Mouse (Mus musculus): ENCODE results near the gene Zdhhc23.
A peak's percentile ranks its signal among the peaks of the same experiment; 100 is the strongest.

The Zdhhc23 gene

GRCm38 (mm10) chr16:43979328-43980109, at the start of gene Zdhhc23:
Gene Zdhhc23 (minus strand): TSS chr16:43979791.
- DNase-seq (ENCODE audit: low spot score) = peak; percentile 15

GRCm38 (mm10) chr16:44029273-44029672, 49.7 kb upstream of the Zdhhc23 start:
- no peak for DNase-seq (ENCODE audit: low spot score)

- DNase-seq (ENCODE audit: low spot score) = no peak
Observed at GRCm38 (mm10) chr16:44026822-44027221, 47.2 kb upstream of the Zdhhc23 start.

- DNase-seq (ENCODE audit: low spot score) = no peak
Observed at GRCm38 (mm10) chr16:44026210-44026609, 46.6 kb upstream of the Zdhhc23 start.

GRCm38 (mm10) chr16:44018986-44019548, 39.5 kb upstream of the Zdhhc23 start:
- DNase-seq (ENCODE audit: low spot score) = no peak

- DNase-seq (ENCODE audit: low spot score) = no peak
Observed at GRCm38 (mm10) chr16:44018372-44018771, 38.8 kb upstream of the Zdhhc23 start.

GRCm38 (mm10) chr16:44017707-44018106, 38.1 kb upstream of the Zdhhc23 start:
- DNase-seq (ENCODE audit: low spot score) = no peak

GRCm38 (mm10) chr16:44016164-44016563, 36.6 kb upstream of the Zdhhc23 start:
- peak; percentile 53 for DNase-seq (ENCODE audit: low spot score)

GRCm38 (mm10) chr16:44015416-44016158, 36.0 kb upstream of the Zdhhc23 start:
- no peak for DNase-seq (ENCODE audit: low spot score)

- DNase-seq (ENCODE audit: low spot score) = no peak
Observed at GRCm38 (mm10) chr16:44011010-44011409, 31.4 kb upstream of the Zdhhc23 start.

GRCm38 (mm10) chr16:44002086-44002485, 22.5 kb upstream of the Zdhhc23 start:
- DNase-seq (ENCODE audit: low spot score) = peak; percentile 20

- no peak for DNase-seq (ENCODE audit: low spot score)
Observed at GRCm38 (mm10) chr16:43999541-43999940, 19.9 kb upstream of the Zdhhc23 start.

GRCm38 (mm10) chr16:43999111-43999510, 19.5 kb upstream of the Zdhhc23 start:
- no peak for DNase-seq (ENCODE audit: low spot score)

- no peak for DNase-seq (ENCODE audit: low spot score)
Observed at GRCm38 (mm10) chr16:43994623-43995022, 15.0 kb upstream of the Zdhhc23 start.

- no peak for DNase-seq (ENCODE audit: low spot score)
Observed at GRCm38 (mm10) chr16:43986299-43986698, 6.7 kb upstream of the Zdhhc23 start.

- DNase-seq (ENCODE audit: low spot score) = no peak
Observed at GRCm38 (mm10) chr16:43980110-43980609, 569 bp upstream of the Zdhhc23 start.

- peak; percentile 57 for DNase-seq (ENCODE audit: low spot score)
Observed at GRCm38 (mm10) chr16:43979010-43979327, 622 bp downstream of the Zdhhc23 start.

GRCm38 (mm10) chr16:43973606-43974220, 5.9 kb downstream of the Zdhhc23 start:
- DNase-seq (ENCODE audit: low spot score) = no peak

GRCm38 (mm10) chr16:43973147-43973546, 6.4 kb downstream of the Zdhhc23 start:
- DNase-seq (ENCODE audit: low spot score) = no peak

- DNase-seq (ENCODE audit: low spot score) = no peak
Observed at GRCm38 (mm10) chr16:43972391-43972790, 7.2 kb downstream of the Zdhhc23 start.

GRCm38 (mm10) chr16:43971741-43972140, 7.8 kb downstream of the Zdhhc23 start:
- DNase-seq (ENCODE audit: low spot score) = no peak

GRCm38 (mm10) chr16:43971189-43971588, 8.4 kb downstream of the Zdhhc23 start:
- DNase-seq (ENCODE audit: low spot score) = no peak
